Mouse (Mus musculus): Measurements from ENCODE around the gene Gng4. TPM values are rescaled to one million over a fixed set of nuclear protein-coding genes. Genes with fewer than 3 reads are reported as not detected.

Gng4 gene
- 0.48 and 1.1 TPM in 2 replicates for polyA plus RNA-seq (2014; fragmentation: Nextera tagmentation; extraction: Ambion mirVana)

DNA sequence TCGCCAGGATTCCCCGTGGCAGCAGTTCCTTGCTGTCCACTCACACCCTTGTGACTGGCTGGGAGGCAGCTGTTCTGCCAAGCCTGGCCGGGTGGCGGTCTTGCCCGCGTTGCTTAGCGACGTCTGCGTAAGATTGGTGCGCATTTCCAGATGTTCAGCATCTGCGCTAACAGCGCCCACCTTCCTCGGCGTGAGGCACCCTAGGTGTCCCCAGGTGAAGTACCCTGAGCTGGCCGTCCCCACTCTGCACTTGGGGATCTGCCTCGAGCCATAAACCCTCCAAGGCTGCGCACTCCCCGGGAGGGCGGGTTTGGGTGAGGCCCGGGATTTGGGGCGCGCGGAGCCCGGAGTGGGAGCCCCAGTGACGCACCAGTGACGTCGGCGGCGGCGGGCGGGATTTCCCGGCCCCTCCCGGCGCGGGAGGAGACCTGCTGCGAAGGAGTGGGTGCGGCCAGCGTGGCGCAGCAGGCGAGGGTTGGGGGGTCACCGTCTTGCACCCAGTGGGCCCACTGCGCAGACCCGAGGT lies at the start of gene Gng4:
Gng4 (plus strand) TSS at position 166 of the 526 bp plus-strand sequence.
- no peak within 1 kb of the TSS for H3K27ac ChIP-seq (replicated peaks; ENCODE audit: low read depth, low read length)
- under 1% methylated on average over 43 of the region's 43 CpGs for WGBS
- H3K4me2 ChIP-seq (ENCODE audit: low read depth, severe bottlenecking), result peak within 1 kb of the TSS; percentile 92
- peak within 1 kb of the TSS; percentile 49 for H3K9ac ChIP-seq (ENCODE audit: low read length)
- H3K4me3 ChIP-seq (ENCODE audit: low read depth, low read length), result peak within 1 kb of the TSS; percentile 27
- peaks cover 31% of the 10 kb centered on the region for H3K27me3 ChIP-seq (ENCODE audit: control insufficient read depth, insufficient read depth, low read length)
- ATAC-seq (ENCODE audit: insufficient number of reproducible peaks, low FRiP score, low TSS enrichment, low read depth), result peak; percentile 61
- H3K36me3 ChIP-seq (ENCODE audit: control insufficient read depth, insufficient read depth, low read length), result no peaks in the 10 kb centered on the region
- no peaks in the 10 kb centered on the region for H3K9me3 ChIP-seq (ENCODE audit: control insufficient read depth, low read length)
- DNase-seq (ENCODE audit: low spot score), result peak; percentile 72
- H3K4me1 ChIP-seq (ENCODE audit: control insufficient read depth, insufficient read depth, low read length), result peaks cover 9% of the 10 kb centered on the region

DNA sequence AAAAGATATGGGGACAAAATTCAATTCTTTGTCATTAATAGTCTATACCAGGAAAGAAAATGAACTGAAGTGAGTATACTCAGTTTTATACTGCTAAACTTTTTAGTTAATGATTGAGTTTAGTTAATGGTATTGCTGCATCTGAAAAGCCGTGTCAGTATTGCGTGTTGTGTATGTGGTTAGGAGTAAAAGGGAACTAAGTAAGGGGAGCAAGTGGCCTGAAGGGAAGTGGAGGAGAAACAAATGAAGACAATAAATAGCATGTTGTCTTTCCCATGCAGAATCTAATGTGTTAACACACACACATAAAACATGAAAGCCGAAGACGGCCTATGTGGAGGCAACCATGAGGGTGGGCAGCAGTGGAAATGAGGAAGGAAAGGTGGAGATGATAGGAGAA lies 44.6 kb upstream of the Gng4 start:
- 98% methylated on average over 4 of the region's 4 CpGs for WGBS
- Histone ChIP-seq H3K4me2 (ENCODE audit: low read depth, severe bottlenecking) (no peak overlapping the region), H3K27me3 (ENCODE audit: control insufficient read depth, insufficient read depth, low read length) (no peaks in the 10 kb centered on the region), H3K4me3 (ENCODE audit: low read depth, low read length) (no peak overlapping the region), H3K9me3 (ENCODE audit: control insufficient read depth, low read length) (no peaks in the 10 kb centered on the region), H3K4me1 (ENCODE audit: control insufficient read depth, insufficient read depth, low read length) (no peaks in the 10 kb centered on the region), H3K27ac (replicated peaks; ENCODE audit: low read depth, low read length) (no peak overlapping the region), H3K36me3 (ENCODE audit: control insufficient read depth, insufficient read depth, low read length) (no peaks in the 10 kb centered on the region), H3K9ac (ENCODE audit: low read length) (no peak overlapping the region)
- ATAC-seq (ENCODE audit: insufficient number of reproducible peaks, low FRiP score, low TSS enrichment, low read depth) (no peak), DNase-seq (ENCODE audit: low spot score) (no peak)

DNA sequence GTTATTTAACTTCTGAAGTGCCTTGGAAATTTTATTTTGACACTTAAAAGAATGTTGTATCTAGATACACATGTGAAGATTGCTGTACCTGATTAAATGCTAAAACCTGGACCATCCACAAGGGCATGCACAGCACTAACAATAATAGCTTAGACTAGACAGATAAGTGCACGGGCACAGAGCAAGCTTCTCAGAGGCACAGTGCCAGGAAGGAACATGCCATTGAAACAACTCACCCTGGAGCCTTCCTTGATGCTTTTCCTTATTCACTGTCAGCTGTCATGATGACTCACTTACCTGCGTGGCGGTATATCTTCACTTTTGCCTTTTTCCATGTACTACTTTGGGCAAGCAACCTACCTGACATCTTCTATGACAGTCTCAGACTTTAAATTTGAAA lies 37.9 kb upstream of the Gng4 start:
- H3K27ac ChIP-seq (replicated peaks; ENCODE audit: low read depth, low read length), result no peak overlapping the region
- H3K9ac ChIP-seq (ENCODE audit: low read length), result no peak overlapping the region
- H3K36me3 ChIP-seq (ENCODE audit: control insufficient read depth, insufficient read depth, low read length), result no peaks in the 10 kb centered on the region; the same call in 1 of the 2 replicates
- no peaks in the 10 kb centered on the region for H3K9me3 ChIP-seq (ENCODE audit: control insufficient read depth, low read length)
- no peaks in the 10 kb centered on the region for H3K4me1 ChIP-seq (ENCODE audit: control insufficient read depth, insufficient read depth, low read length)
- WGBS, result 92% methylated on average over 3 of the region's 3 CpGs
- H3K4me2 ChIP-seq (ENCODE audit: low read depth, severe bottlenecking), result no peak overlapping the region
- ATAC-seq (ENCODE audit: insufficient number of reproducible peaks, low FRiP score, low TSS enrichment, low read depth), result no peak
- H3K4me3 ChIP-seq (ENCODE audit: low read depth, low read length), result no peak overlapping the region
- no peaks in the 10 kb centered on the region for H3K27me3 ChIP-seq (ENCODE audit: control insufficient read depth, insufficient read depth, low read length)
- DNase-seq (ENCODE audit: low spot score), result no peak

DNA sequence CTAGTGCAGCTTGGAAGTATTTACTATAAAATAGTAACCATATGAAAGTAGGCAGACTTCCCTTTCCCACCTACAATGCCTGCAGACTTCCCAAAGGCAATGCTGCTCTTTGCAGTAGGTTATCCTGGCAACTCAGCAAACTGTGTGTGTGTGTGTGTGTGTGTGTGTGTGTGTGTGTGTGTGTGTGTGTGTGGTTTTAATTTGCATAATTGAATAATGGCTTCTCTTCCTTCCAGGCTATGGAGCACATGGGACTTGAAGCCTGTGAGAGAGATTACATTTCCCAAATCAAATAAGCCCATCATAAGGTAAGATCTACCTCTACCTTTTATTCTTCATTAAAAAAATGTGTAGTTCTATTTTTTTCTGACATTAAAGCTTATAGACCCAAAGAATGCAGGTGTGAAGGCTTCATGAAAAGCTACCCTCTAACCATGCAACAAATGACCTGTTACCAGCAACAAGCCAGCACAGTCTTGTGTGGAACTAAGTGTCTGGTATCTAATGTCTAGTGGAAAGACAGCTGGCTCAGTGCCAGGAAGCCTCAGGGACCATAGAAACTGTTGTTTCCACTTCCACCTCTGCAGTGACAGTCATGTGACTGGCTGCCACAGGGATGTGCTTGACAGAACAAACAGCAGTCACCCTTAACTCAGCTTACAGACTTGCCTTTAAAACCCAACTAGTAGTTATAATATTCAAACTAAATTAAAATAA lies 7.9 kb upstream of the Gng4 start:
- H3K4me2 ChIP-seq (ENCODE audit: low read depth, severe bottlenecking), result no peak overlapping the region

DNA sequence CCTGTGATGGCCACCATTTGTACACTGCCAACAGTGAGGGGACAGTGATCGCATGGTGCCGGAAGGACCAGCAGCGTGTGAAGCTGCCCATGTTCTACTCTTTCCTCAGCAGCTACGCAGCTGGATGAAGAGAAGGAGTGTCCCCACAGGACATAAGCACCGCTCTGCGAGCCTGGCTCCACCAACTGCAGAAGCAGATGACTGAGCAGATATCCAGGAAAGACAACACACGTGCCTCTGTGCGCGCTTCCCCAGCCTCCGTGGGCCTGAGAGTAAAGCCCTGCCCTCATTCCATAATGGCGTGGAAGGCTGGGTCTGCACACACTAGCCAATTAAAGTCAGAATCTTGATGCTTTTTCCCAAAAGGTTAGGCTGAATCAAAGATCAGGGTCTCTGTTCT lies 6.8 kb upstream of the Gng4 start:
- WGBS, result 85% methylated on average over 11 of the region's 11 CpGs
- Histone ChIP-seq H3K9ac (ENCODE audit: low read length) (no peak overlapping the region), H3K9me3 (ENCODE audit: control insufficient read depth, low read length) (no peaks in the 10 kb centered on the region), H3K4me1 (ENCODE audit: control insufficient read depth, insufficient read depth, low read length) (no peaks in the 10 kb centered on the region), H3K36me3 (ENCODE audit: control insufficient read depth, insufficient read depth, low read length) (no peaks in the 10 kb centered on the region), H3K27ac (replicated peaks; ENCODE audit: low read depth, low read length) (no peak overlapping the region), H3K27me3 (ENCODE audit: control insufficient read depth, insufficient read depth, low read length) (no peaks in the 10 kb centered on the region), H3K4me2 (ENCODE audit: low read depth, severe bottlenecking) (no peak overlapping the region), H3K4me3 (ENCODE audit: low read depth, low read length) (no peak overlapping the region)
- DNase-seq (ENCODE audit: low spot score) (no peak), ATAC-seq (ENCODE audit: insufficient number of reproducible peaks, low FRiP score, low TSS enrichment, low read depth) (no peak)

More for the DNA sequence above, 7.9 kb upstream of the Gng4 start:
- H3K9me3 ChIP-seq (ENCODE audit: control insufficient read depth, low read length), result no peaks in the 10 kb centered on the region
- DNase-seq (ENCODE audit: low spot score), result no peak
- H3K27ac ChIP-seq (replicated peaks; ENCODE audit: low read depth, low read length), result no peak overlapping the region
- H3K9ac ChIP-seq (ENCODE audit: low read length), result no peak overlapping the region
- ATAC-seq (ENCODE audit: insufficient number of reproducible peaks, low FRiP score, low TSS enrichment, low read depth), result 0 out of 2 replicates have a peak, but pooled peaks have one; percentile 31
- H3K36me3 ChIP-seq (ENCODE audit: control insufficient read depth, insufficient read depth, low read length), result no peaks in the 10 kb centered on the region
- H3K4me3 ChIP-seq (ENCODE audit: low read depth, low read length), result no peak overlapping the region
- no peaks in the 10 kb centered on the region for H3K4me1 ChIP-seq (ENCODE audit: control insufficient read depth, insufficient read depth, low read length)
- no peaks in the 10 kb centered on the region for H3K27me3 ChIP-seq (ENCODE audit: control insufficient read depth, insufficient read depth, low read length)

DNA sequence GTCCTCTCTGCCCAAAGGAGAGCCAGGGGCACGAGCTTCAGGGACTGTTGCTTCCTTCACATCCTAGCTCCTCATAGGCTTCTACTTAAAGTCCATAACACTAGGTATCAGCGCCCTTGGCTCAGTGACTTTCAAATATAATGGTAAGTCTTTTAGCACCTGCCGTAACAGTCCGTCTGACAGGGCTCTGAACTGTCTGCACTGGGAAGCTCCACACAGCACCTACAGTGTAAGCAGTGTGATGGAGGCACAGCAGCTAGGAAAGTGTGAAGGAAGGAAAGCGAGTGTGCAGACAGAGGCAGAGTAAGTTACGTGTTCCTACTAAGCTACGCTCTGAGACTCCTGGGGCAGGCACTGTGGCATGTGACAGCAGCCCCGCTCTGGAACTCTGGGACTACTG lies 6.2 kb upstream of the Gng4 start:
- H3K4me2 ChIP-seq (ENCODE audit: low read depth, severe bottlenecking), result no peak overlapping the region
- 92% methylated on average over 8 of the region's 8 CpGs for WGBS
- ATAC-seq (ENCODE audit: insufficient number of reproducible peaks, low FRiP score, low TSS enrichment, low read depth) (no peak), DNase-seq (ENCODE audit: low spot score) (no peak)
- no peak overlapping the region for H3K9ac ChIP-seq (ENCODE audit: low read length)
- no peaks in the 10 kb centered on the region for H3K4me1 ChIP-seq (ENCODE audit: control insufficient read depth, insufficient read depth, low read length)
- H3K4me3 ChIP-seq (ENCODE audit: low read depth, low read length), result no peak overlapping the region
- no peaks in the 10 kb centered on the region for H3K36me3 ChIP-seq (ENCODE audit: control insufficient read depth, insufficient read depth, low read length)
- no peak overlapping the region for H3K27ac ChIP-seq (replicated peaks; ENCODE audit: low read depth, low read length)
- H3K9me3 ChIP-seq (ENCODE audit: control insufficient read depth, low read length), result no peaks in the 10 kb centered on the region
- H3K27me3 ChIP-seq (ENCODE audit: control insufficient read depth, insufficient read depth, low read length), result peaks cover under 1% of the 10 kb centered on the region; the same call in 1 of the 2 replicates

DNA sequence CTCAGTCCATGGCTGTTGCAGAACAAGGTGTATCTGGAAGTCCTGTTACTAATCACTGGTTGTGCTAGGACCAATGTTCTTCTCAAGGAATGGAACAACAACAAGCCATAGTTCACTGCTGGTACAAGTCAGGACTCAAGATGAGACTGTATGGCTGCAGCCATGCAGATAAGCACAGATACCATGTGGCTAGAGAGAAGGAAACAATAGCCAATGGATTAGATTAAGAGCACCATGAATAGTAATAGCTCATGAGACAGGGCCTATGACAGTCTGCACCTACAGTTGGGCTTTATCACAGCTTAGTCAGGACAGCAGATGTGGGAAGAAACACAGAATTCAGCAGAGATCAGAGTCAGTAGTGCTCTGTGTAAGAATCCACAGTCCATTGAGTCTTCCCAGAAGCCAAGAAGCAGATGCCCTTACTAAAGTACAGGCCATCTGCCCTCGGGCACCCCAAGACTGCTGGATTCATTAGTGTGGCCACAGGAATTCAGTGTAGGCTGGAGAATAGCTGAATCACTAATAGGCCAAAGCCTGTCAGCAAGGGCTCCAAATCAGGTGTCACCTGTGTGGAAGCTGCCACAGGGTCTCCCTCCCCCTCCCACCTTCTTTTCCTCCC lies 4.9 kb upstream of the Gng4 start:
- peaks cover 9% of the 10 kb centered on the region for H3K27me3 ChIP-seq (ENCODE audit: control insufficient read depth, insufficient read depth, low read length)
- no peaks in the 10 kb centered on the region for H3K36me3 ChIP-seq (ENCODE audit: control insufficient read depth, insufficient read depth, low read length)
- H3K4me2 ChIP-seq (ENCODE audit: low read depth, severe bottlenecking), result no peak overlapping the region
- WGBS, result 88% methylated on average over 1 of the region's 1 CpGs
- DNase-seq (ENCODE audit: low spot score), result no peak
- H3K9ac ChIP-seq (ENCODE audit: low read length), result no peak overlapping the region
- no peak overlapping the region for H3K27ac ChIP-seq (replicated peaks; ENCODE audit: low read depth, low read length)
- H3K4me1 ChIP-seq (ENCODE audit: control insufficient read depth, insufficient read depth, low read length), result no peaks in the 10 kb centered on the region
- ATAC-seq (ENCODE audit: insufficient number of reproducible peaks, low FRiP score, low TSS enrichment, low read depth), result no peak
- H3K9me3 ChIP-seq (ENCODE audit: control insufficient read depth, low read length), result no peaks in the 10 kb centered on the region
- H3K4me3 ChIP-seq (ENCODE audit: low read depth, low read length), result no peak overlapping the region

DNA sequence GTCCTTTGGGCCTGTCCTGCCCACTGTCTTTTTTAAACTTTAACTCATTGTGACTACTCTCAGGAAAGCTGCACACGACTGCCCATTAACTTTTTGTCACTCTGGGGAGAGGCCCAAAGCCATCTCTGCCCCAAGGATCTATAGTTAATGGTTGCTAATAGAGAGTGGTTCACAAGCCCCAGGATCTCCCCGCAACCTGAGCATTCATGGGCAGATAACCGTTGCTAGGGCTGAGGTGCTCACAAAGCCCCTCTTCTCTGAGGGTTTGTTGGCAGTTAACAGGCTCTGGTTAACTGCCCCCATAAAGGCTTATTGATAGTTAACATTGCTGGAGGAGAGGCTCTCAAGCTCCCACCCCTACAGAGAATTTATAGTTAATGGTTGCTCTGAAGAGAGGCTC lies 3.6 kb upstream of the Gng4 start:
- no peak overlapping the region for H3K4me3 ChIP-seq (ENCODE audit: low read depth, low read length)
- H3K36me3 ChIP-seq (ENCODE audit: control insufficient read depth, insufficient read depth, low read length), result no peaks in the 10 kb centered on the region
- no peak overlapping the region for H3K4me2 ChIP-seq (ENCODE audit: low read depth, severe bottlenecking)
- H3K4me1 ChIP-seq (ENCODE audit: control insufficient read depth, insufficient read depth, low read length), result peaks cover 9% of the 10 kb centered on the region
- no peak for DNase-seq (ENCODE audit: low spot score)
- no peak for ATAC-seq (ENCODE audit: insufficient number of reproducible peaks, low FRiP score, low TSS enrichment, low read depth)
- no peak overlapping the region for H3K27ac ChIP-seq (replicated peaks; ENCODE audit: low read depth, low read length)
- no peak overlapping the region for H3K9ac ChIP-seq (ENCODE audit: low read length)
- H3K9me3 ChIP-seq (ENCODE audit: control insufficient read depth, low read length), result no peaks in the 10 kb centered on the region
- 20% methylated on average over 3 of the region's 3 CpGs for WGBS
- H3K27me3 ChIP-seq (ENCODE audit: control insufficient read depth, insufficient read depth, low read length), result peaks cover 21% of the 10 kb centered on the region

Measured in limb, embryonic 11.5 days (tissue).